8 mouse cellular contexts compared by ENCODE assay signal in the genomic region with DNA sequence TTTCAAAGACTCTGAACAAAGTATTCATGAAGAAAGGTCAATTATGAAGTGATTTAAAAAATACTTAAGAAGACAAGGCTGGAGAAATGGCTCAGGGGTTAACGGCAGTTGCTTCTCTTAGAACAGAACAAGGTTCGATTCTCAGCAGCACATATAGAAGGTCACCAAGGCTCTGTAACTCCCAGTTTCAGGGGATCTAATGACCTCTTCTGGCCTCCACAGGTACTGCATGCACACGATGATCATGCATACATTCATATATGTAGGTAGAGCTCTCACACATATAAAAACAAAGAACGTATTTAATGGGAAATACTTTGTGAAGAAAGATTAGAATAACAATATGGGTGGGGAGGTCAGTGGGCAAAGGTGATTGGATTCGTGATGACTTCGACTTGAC. TPM values are rescaled to one million over a fixed set of nuclear protein-coding genes. Genes with fewer than 3 reads are reported as not detected.
DNase-seq lines count a peak whose midpoint lies in the region.

No protein-coding gene starts in this region.

- DNase-seq in adrenal gland, postnatal 10 days: peak; percentile 23
- DNase-seq in adrenal gland, adult 2 months: no peak
- DNase-seq in left cerebral cortex, postnatal 4 days: peak; percentile 8
- no peak for DNase-seq in left cerebral cortex, adult 11 months (ENCODE audit: low spot score)
- peak; percentile 14 to 59 for DNase-seq in kidney, postnatal 36 days
- DNase-seq in thymus, postnatal 14 days: peak; percentile 49
- no peak for DNase-seq in urinary bladder, adult 2 months (ENCODE audit: low spot score)
- DNase-seq in left cerebral cortex, adult 18-20 months (ENCODE audit: low spot score in 2 of 2): no peak

- intact Hi-C loops in left cerebral cortex, postnatal 4 days (cut with DNase I): no loop called here

RNA-seq across cellular contexts. Expression of a gene that starts 56.5 kb away (rescaled TPM):
- 10 to 100 TPM; 33.2 to 36.7 TPM for total RNA-seq in adrenal gland, postnatal 10 days (2021)
- 10 to 100 TPM; 52.6 to 62.9 TPM for total RNA-seq in adrenal gland, adult 2 months (2021)
- polyA plus RNA-seq in adrenal gland, adult 2 months (2012; rRNA removed): 29.4 and 43.3 TPM in 2 replicates
- 10 to 100 TPM; 50.5 to 53.3 TPM for total RNA-seq in left cerebral cortex, postnatal 4 days (2021)
- polyA plus RNA-seq in urinary bladder, adult 2 months (2012; rRNA removed): 13.0 and 14.8 TPM in 2 replicates
- 10 to 100 TPM; 13.1 to 16.9 TPM for total RNA-seq in left cerebral cortex, adult 18-20 months (2021)

Comparison
In these comparisons a context has a peak if more than half of its experiments do, and no peak if none do; other contexts are left out.
1. DNase-seq: peak in adrenal gland, postnatal 10 days (single experiment), left cerebral cortex, postnatal 4 days (single experiment), kidney, postnatal 36 days (2 of 2) and thymus, postnatal 14 days (single experiment); none in adrenal gland, adult 2 months (single experiment), left cerebral cortex, adult 11 months (single experiment), urinary bladder, adult 2 months (single experiment) and left cerebral cortex, adult 18-20 months (0 of 2).